Mouse (Mus musculus): ENCODE data around the gene Plvap.

DNA sequence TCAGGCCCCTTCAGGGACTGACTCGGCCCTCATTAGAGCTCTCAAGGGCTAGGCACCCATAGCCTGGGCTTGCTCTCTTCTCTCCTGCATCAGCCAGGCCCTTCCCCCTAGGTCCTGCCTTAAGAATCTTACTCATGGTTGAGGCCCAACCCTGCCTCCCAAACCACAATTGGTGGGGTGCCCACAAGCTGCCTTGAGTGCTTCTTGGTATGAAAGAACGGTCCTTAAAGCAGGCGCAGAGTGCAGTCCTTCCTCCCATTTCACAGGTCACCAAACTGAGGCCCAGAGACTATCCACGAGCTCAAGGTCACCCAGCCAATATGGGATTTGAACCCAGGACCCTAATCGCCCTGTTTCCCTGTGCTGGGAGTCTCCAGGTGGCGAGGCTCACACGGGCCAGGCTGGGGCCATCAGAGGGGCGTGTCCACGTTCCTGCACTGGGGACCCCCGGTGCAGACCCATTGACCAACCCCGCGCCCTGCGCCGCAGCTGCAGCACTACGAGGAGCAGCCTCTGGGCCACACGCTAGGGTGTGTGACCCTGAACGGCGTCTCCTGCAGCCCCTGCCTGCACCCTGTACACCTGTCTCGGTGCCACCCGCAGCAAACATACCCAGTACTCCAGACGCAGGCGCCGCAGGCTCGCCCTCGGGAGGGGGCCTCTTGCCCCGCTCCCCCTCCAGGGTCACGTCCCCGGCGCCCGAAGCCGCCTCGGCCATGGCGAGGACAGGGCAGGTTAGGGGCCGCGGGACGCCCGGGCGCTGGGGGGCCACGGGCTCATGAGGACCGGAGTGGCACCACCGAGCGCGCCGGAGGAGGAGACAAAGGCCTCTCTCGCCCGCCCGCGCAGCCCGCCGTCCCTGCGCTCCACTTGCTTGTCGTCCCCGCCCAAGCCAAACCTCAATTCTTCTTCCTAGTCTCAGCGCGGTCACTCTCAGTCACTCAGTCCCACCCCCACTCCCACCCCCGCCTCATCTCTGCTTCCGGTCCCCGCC lies 26.1 kb downstream of the Plvap start, which contains the start of gene Ano8:
- no peak for TF ChIP-seq CTCF (IDR thresholded peaks at IDR 0.05; ENCODE audit: low read depth, low read length)
- no peak for TF ChIP-seq GATA2 (IDR thresholded peaks at IDR 0.05; ENCODE audit: borderline replicate concordance, low read depth, low read length)
- TF ChIP-seq GATA1 (IDR thresholded peaks at IDR 0.05; ENCODE audit: borderline replicate concordance, low read length) = no peak
- no peak for TF ChIP-seq POLR2AphosphoS5 (IDR thresholded peaks at IDR 0.05; ENCODE audit: insufficient replicate concordance, low read depth, low read length)
- no peak for TF ChIP-seq TAL1 (conservative IDR thresholded peaks at IDR 0.05; ENCODE audit: low read depth, low read length)

Measured in G1E (cell line).